Mouse (Mus musculus): ENCODE measurements at regions not wholly inside any gene's neighbourhood (a gene's known extent, or its start where the extent isn't known, plus 50 kb on each side); places are given as distances from the start of the nearest gene placed in this dataset.

- DNase-seq (ENCODE audit: low read depth, low spot score), result no peak
Measured at GRCm38 (mm10) chr2:98112023-98112422, 550.0 kb upstream of the Gm10801 start.

GRCm38 (mm10) chr2:98123441-98123840 is 538.6 kb upstream of the Gm10801 start:
- DNase-seq (ENCODE audit: low read depth, low spot score), result no peak

DNA sequence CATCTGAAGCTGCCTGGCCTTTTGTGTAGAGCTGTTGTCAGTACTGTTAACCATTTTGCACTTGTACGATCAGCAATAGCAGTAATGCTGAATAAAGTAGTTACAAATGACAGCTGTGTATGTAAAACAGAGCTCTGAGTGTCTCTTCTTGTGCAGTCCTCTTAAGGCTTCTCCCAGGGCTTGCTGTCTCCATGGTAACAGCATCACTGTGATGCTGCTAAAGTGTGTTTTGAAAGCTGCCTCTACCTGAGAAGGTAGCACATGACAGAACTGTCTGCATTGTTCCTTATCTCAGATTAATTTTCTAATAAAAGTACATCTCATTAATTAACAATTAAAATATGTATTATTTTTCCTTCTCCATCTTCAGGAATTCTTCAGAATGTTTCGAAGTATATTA is 537.4 kb upstream of the Gm10801 start:
- DNase-seq (ENCODE audit: low read depth, low spot score), result no peak

DNA sequence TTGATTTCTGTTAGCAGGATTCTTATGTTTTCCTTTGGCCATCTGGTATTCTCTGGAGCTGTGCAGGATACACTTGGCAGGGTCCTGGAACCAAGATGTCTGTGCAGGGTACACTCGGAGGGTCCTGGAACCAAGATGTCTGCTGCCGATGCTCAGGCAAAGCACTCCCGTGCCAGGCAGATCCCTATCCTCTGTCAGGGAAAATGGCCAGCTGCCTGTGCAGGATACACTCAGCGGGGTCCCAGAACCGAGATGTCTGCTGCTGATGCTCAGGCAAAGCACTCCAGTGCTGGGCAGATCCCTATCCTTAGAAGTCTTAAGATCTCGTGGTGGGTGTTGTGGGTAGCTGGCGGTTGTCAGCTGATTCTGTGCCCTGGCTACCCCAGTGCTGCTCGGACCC is 521.6 kb upstream of the Gm10801 start:
- DNase-seq (ENCODE audit: low read depth, low spot score), result peak; percentile 0

DNA sequence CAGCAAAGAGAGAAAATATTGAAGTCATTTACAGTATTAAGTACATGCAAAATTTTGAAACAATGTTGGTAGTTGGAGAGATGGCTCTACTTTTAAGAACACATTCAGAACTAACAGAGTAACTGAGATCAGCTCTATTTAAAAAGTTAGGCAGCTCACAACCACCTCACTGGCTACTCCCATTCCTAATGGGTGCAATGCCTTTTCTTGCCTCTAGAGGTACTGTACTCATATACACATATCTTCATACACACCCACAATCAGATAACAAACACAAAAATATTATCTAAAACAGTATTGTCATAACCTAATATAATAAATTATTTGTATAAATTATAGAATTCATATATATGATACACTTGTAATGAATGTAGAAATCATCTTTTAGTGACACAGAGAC is 518.3 kb upstream of the Gm10801 start:
- peak; percentile 11 for DNase-seq (ENCODE audit: low read depth, low spot score)
